Mouse (Mus musculus) lung, postnatal 0 days (tissue): Measurements from ENCODE around the gene Trpv1. TPM values are rescaled to one million over a fixed set of nuclear protein-coding genes. Genes with fewer than 3 reads are reported as not detected.

Experiments
- ATAC-seq: fragments of 200-750 bp; cut with Nextera tagmentation; 2 replicates; pipeline ENCODE4 v1.8.0; 2017; ENCODE audit warnings: moderate library complexity
- DNase-seq: peaks from one replicate; pipeline ENCODE4 v3.0.0-alpha.2; 2016; ENCODE audit warnings: low spot score
- H3K27ac ChIP-seq: fragments of 300-500 bp; sonication (generic); 2 replicates; pipeline ENCODE4 v1.5.1; 2014; ENCODE audit warnings: antibody characterized with exemption, mild to moderate bottlenecking, low read length, mixed read lengths
- H3K27me3 ChIP-seq: fragments of 300-500 bp; sonication (generic); replicated peaks from 2 replicates; pipeline ENCODE4 v1.6.1; 2014; ENCODE audit warnings: low read length, mixed read lengths; ENCODE audit not compliant: insufficient read depth
- H3K36me3 ChIP-seq: fragments of 300-500 bp; sonication (generic); 2 replicates; pipeline ENCODE4 v1.6.1; 2014; ENCODE audit warnings: low read length, mixed read lengths; ENCODE audit not compliant: insufficient read depth
- H3K4me1 ChIP-seq: fragments of 300-500 bp; sonication (generic); 2 replicates; pipeline ENCODE4 v1.6.1; 2014; ENCODE audit warnings: antibody characterized with exemption, low read depth, low read length, mixed read lengths; ENCODE audit not compliant: insufficient read depth
- H3K4me2 ChIP-seq: fragments of 300-500 bp; sonication (generic); replicated peaks from 2 replicates; pipeline ENCODE4 v1.6.1; 2014; ENCODE audit warnings: low read depth, mild to moderate bottlenecking, low read length, moderate library complexity, mixed read lengths
- H3K4me3 ChIP-seq: fragments of 300-500 bp; sonication (generic); 2 replicates; pipeline ENCODE4 v1.5.1; 2014; ENCODE audit warnings: low read depth, low read length
- H3K9ac ChIP-seq: fragments of 300-500 bp; sonication (generic); replicated peaks from 2 replicates; pipeline ENCODE4 v1.6.1; 2014; ENCODE audit warnings: low read depth, mild to moderate bottlenecking
- H3K9me3 ChIP-seq: fragments of 300-500 bp; sonication (generic); 2 replicates; pipeline ENCODE4 v1.6.1; 2016; ENCODE audit warnings: low read length, mixed read lengths
- CTCF ChIP-seq: IDR thresholded peaks from 2 replicates; pipeline ENCODE4 v1.5.1; 2016; ENCODE audit warnings: antibody characterized with exemption, mild to moderate bottlenecking
- EP300 ChIP-seq: IDR thresholded peaks from 2 replicates; pipeline ENCODE4 v1.6.1; 2016; ENCODE audit warnings: antibody characterized with exemption, mild to moderate bottlenecking, control low read depth
- WGBS: fragments of 180-500 bp; shearing (Covaris S2); extraction: QIAGEN DNeasy Blood & Tissue Kit; methylation state at CpG from one replicate; pipeline ENCODE4 v1.1.7; 2014; 5-methylcytosine and 5-hydroxymethylcytosine counted together
- polyA plus RNA-seq: library from polyadenylated mRNA; unstranded; fragments of >200 nt; fragmentation: Nextera tagmentation; extraction: Ambion mirVana; gene quantifications from 2 replicates; pipeline ENCODE4 v1.2.1, GENCODE M21; 2015

Trpv1 gene
- polyA plus RNA-seq, 1 experiment from 2014 or later = not detected

- Histone ChIP-seq H3K36me3 (no peaks in the 10 kb centered on the region), H3K9me3 (no peaks in the 10 kb centered on the region), H3K4me3 (peak within 1 kb of the TSS; percentile 59), H3K27ac (peak within 1 kb of the TSS; percentile 52; the same call in 1 of the 2 replicates), H3K4me2 (peak within 1 kb of the TSS; percentile 98), H3K27me3 (no peaks in the 10 kb centered on the region), H3K9ac (peak within 1 kb of the TSS; percentile 75), H3K4me1 (peaks cover 12% of the 10 kb centered on the region)
- DNase-seq = peak; percentile 98
- peak; percentile 96 for ATAC-seq
- WGBS = 2% methylated on average over 22 of the region's 22 CpGs
- peak; percentile 12; the same call in 1 of the 2 replicates for TF ChIP-seq CTCF
- no peak for TF ChIP-seq EP300
Measured at GRCm38 (mm10) chr11:73198603-73199229, 35.4 kb upstream of the Trpv1 start, which contains the start of gene Ctns. TSS of gene Ctns (minus strand) at chr11:73199042.

GRCm38 (mm10) chr11:73199230-73199712 lies 34.8 kb upstream of the Trpv1 start, which contains the start of gene Shpk:
TSS of gene Shpk (plus strand) at chr11:73199460.
- Histone ChIP-seq H3K4me2 (peak within 1 kb of the TSS; percentile 98), H3K4me1 (peaks cover 12% of the 10 kb centered on the region), H3K27ac (peak within 1 kb of the TSS; percentile 52; the same call in 1 of the 2 replicates), H3K27me3 (no peaks in the 10 kb centered on the region), H3K36me3 (no peaks in the 10 kb centered on the region), H3K9me3 (no peaks in the 10 kb centered on the region), H3K4me3 (peak within 1 kb of the TSS; percentile 59), H3K9ac (peak within 1 kb of the TSS; percentile 75)
- TF ChIP-seq CTCF (no peak; the same call in 1 of the 2 replicates), EP300 (no peak)
- WGBS = 2% methylated on average over 32 of the region's 32 CpGs
- DNase-seq (peak; percentile 99), ATAC-seq (peak; percentile 98)

GRCm38 (mm10) chr11:73199879-73200278 lies 34.2 kb upstream of the Trpv1 start:
- peak overlapping the region; percentile 75 for H3K9ac ChIP-seq
- no peak for ATAC-seq
- peak overlapping the region; percentile 59 for H3K4me3 ChIP-seq
- no peaks in the 10 kb centered on the region for H3K9me3 ChIP-seq
- under 1% methylated on average over 12 of the region's 12 CpGs for WGBS
- peak overlapping the region; percentile 98 for H3K4me2 ChIP-seq
- no peaks in the 10 kb centered on the region for H3K36me3 ChIP-seq
- H3K27me3 ChIP-seq = no peaks in the 10 kb centered on the region
- 0 out of 2 replicates have a peak overlapping the region, but pooled peaks have one; percentile 9 for H3K27ac ChIP-seq
- peak; percentile 18 for DNase-seq
- H3K4me1 ChIP-seq = peaks cover 12% of the 10 kb centered on the region
- TF ChIP-seq CTCF (no peak), EP300 (no peak)

- Histone ChIP-seq H3K9ac (no peak overlapping the region), H3K4me1 (peaks cover 12% of the 10 kb centered on the region), H3K36me3 (no peaks in the 10 kb centered on the region), H3K27me3 (no peaks in the 10 kb centered on the region), H3K4me3 (no peak overlapping the region), H3K4me2 (no peak overlapping the region), H3K27ac (0 out of 2 replicates have a peak overlapping the region, but pooled peaks have one; percentile 26), H3K9me3 (no peaks in the 10 kb centered on the region)
- 66% methylated on average over 2 of the region's 2 CpGs for WGBS
- DNase-seq (peak; percentile 36), ATAC-seq (no peak)
- TF ChIP-seq CTCF (no peak), EP300 (no peak)
Measured at GRCm38 (mm10) chr11:73201021-73201420, 33.1 kb upstream of the Trpv1 start.

- no peaks in the 10 kb centered on the region for H3K9me3 ChIP-seq
- TF ChIP-seq EP300 = no peak
- TF ChIP-seq CTCF = peak; percentile 58
- H3K27ac ChIP-seq = 0 out of 2 replicates have a peak overlapping the region, but pooled peaks have one; percentile 26
- DNase-seq (peak; percentile 55), ATAC-seq (no peak)
- H3K4me1 ChIP-seq = peaks cover 12% of the 10 kb centered on the region
- 30% methylated on average over 4 of the region's 4 CpGs for WGBS
- H3K36me3 ChIP-seq = no peaks in the 10 kb centered on the region
- H3K9ac ChIP-seq = no peak overlapping the region
- no peaks in the 10 kb centered on the region for H3K27me3 ChIP-seq
- no peak overlapping the region for H3K4me2 ChIP-seq
- no peak overlapping the region for H3K4me3 ChIP-seq
Measured at GRCm38 (mm10) chr11:73201597-73201996, 32.5 kb upstream of the Trpv1 start.

- no peaks in the 10 kb centered on the region for H3K36me3 ChIP-seq
- WGBS = 75% methylated on average over 8 of the region's 8 CpGs
Measured at GRCm38 (mm10) chr11:73203895-73204294, 30.2 kb upstream of the Trpv1 start.

More at GRCm38 (mm10) chr11:73203895-73204294, 30.2 kb upstream of the Trpv1 start:
- no peak overlapping the region for H3K4me2 ChIP-seq
- H3K27me3 ChIP-seq = no peaks in the 10 kb centered on the region
- H3K9me3 ChIP-seq = no peaks in the 10 kb centered on the region
- no peak overlapping the region for H3K9ac ChIP-seq
- DNase-seq (no peak), ATAC-seq (no peak)
- peaks cover 6% of the 10 kb centered on the region; the same call in 1 of the 2 replicates for H3K4me1 ChIP-seq
- no peak overlapping the region for H3K4me3 ChIP-seq
- H3K27ac ChIP-seq = no peak overlapping the region
- no peak for TF ChIP-seq CTCF
- TF ChIP-seq EP300 = no peak
